Mouse (Mus musculus) lung, postnatal 0 days (tissue): ENCODE results near the gene Dpysl5.

ENCODE experiments used
- CTCF ChIP-seq: IDR thresholded peaks from 2 replicates; pipeline ENCODE4 v1.5.1; 2016; ENCODE audit warnings: antibody characterized with exemption, mild to moderate bottlenecking
- EP300 ChIP-seq: IDR thresholded peaks from 2 replicates; pipeline ENCODE4 v1.6.1; 2016; ENCODE audit warnings: antibody characterized with exemption, mild to moderate bottlenecking, control low read depth

- TF ChIP-seq CTCF (no peak), EP300 (no peak)
Measured at GRCm38 (mm10) chr5:30710486-30710885, 878 bp upstream of the Dpysl5 start.
